Mouse (Mus musculus) kidney, adult 2 months (tissue): ENCODE measurements around the gene Dnlz.

Experiments used
- CTCF ChIP-seq: fragments of 200-500 bp; conservative IDR thresholded peaks from 2 replicates; pipeline ENCODE4 v1.5.1; 2011; ENCODE audit warnings: low read depth, mild to moderate bottlenecking, control low read depth, low read length, moderate library complexity, mixed read lengths; ENCODE audit not compliant: insufficient read depth, insufficient read length
- POLR2A ChIP-seq: fragments of 200-500 bp; IDR thresholded peaks from one replicate; pipeline ENCODE4 v1.6.1; 2011; ENCODE audit warnings: low read depth, low read length, control low read depth

GRCm38 (mm10) chr2:26372396-26372795, 20.5 kb upstream of the Dnlz start:
- TF ChIP-seq POLR2A (no peak), CTCF (no peak)
